Mouse (Mus musculus) ES-Bruce4 (cell line): Measurements from ENCODE around the gene Atp23. TPM values are rescaled to one million over a fixed set of nuclear protein-coding genes. Genes with fewer than 3 reads are reported as not detected.

Source experiments
- H3K27ac ChIP-seq: 2 replicates; pipeline ENCODE4 v1.5.1; 2012; ENCODE audit warnings: low read length, inconsistent platforms; ENCODE audit not compliant: insufficient read depth
- H3K27me3 ChIP-seq: 2 replicates; pipeline ENCODE4 v1.6.1; 2012; ENCODE audit warnings: mild to moderate bottlenecking, low read length, inconsistent platforms; ENCODE audit not compliant: control insufficient read depth, poor library complexity, insufficient read depth, severe bottlenecking
- H3K36me3 ChIP-seq: 2 replicates; pipeline ENCODE4 v1.6.1; 2012; ENCODE audit warnings: inconsistent platforms, mild to moderate bottlenecking, low read length, moderate library complexity; ENCODE audit not compliant: control insufficient read depth, poor library complexity, insufficient read depth, severe bottlenecking
- H3K4me1 ChIP-seq: one replicate; pipeline ENCODE4 v1.8.1; 2011; ENCODE audit warnings: low read length; ENCODE audit not compliant: control insufficient read depth, insufficient read depth
- H3K4me3 ChIP-seq: 2 replicates; pipeline ENCODE4 v1.5.1; 2011; ENCODE audit warnings: low read depth, mild to moderate bottlenecking, low read length
- H3K9ac ChIP-seq: 2 replicates; pipeline ENCODE4 v1.6.1; 2012; ENCODE audit warnings: low read depth, mild to moderate bottlenecking, inconsistent platforms; ENCODE audit not compliant: poor library complexity, severe bottlenecking
- H3K9me3 ChIP-seq: replicated peaks from 2 replicates; pipeline ENCODE4 v1.6.1; 2012; ENCODE audit warnings: mild to moderate bottlenecking, low read length, inconsistent platforms; ENCODE audit not compliant: control insufficient read depth, poor library complexity, insufficient read depth, severe bottlenecking
- CTCF ChIP-seq: IDR thresholded peaks from one replicate; pipeline ENCODE4 v1.8.1; 2011; ENCODE audit warnings: low read depth, low read length
- EP300 ChIP-seq: IDR thresholded peaks from 2 replicates; pipeline ENCODE4 v1.6.1; 2011; ENCODE audit warnings: low read depth, low read length; ENCODE audit not compliant: insufficient read depth
- POLR2A ChIP-seq: IDR thresholded peaks from one replicate; pipeline ENCODE4 v1.8.1; 2011; ENCODE audit warnings: low read length; ENCODE audit not compliant: insufficient read depth
- polyA plus RNA-seq: library from polyadenylated mRNA; stranded (reverse); fragments of >200 nt; gene quantifications from 2 replicates; pipeline ENCODE4 v1.2.4, GENCODE M21; 2011; ENCODE audit warnings: low read depth; ENCODE audit not compliant: missing spikeins, insufficient read depth, insufficient read length

The Atp23 gene
- polyA plus RNA-seq: 10.2 and 14.3 TPM in 2 replicates

- no peaks in the 10 kb centered on the region for H3K27me3 ChIP-seq
- peak within 1 kb of the TSS; percentile 87 for H3K9ac ChIP-seq
- H3K27ac ChIP-seq: no peak within 1 kb of the TSS
- H3K9me3 ChIP-seq: no peaks in the 10 kb centered on the region
- TF ChIP-seq CTCF (no peak), EP300 (no peak), POLR2A (no peak)
- no peaks in the 10 kb centered on the region for H3K4me1 ChIP-seq
- H3K36me3 ChIP-seq: no peaks in the 10 kb centered on the region
- H3K4me3 ChIP-seq: peak within 1 kb of the TSS; percentile 86
These were observed at the start of gene Atp23 for GRCm38 (mm10) chr10:126900821-126901487. Gene Atp23, minus strand, starts transcription at chr10:126901355.

DNA sequence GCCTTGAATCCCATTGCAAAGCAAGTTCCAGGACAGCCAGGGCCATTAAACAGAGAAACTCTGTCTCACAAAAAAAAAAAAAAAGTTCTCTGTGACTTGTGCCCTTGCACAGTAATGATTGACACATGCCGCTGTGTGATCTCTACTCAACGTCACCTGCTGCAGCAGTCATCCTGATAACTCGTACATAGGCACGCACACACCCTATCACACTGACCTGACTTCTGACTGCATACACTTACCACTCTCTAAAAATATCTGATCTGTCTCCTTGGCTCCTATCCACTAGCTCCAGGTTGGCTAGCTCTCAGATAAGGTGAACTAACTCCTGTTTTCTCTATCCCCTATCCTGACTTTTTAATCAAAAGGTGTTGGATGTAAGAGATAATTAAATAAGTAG lies 49.4 kb upstream of the Atp23 start:
- H3K27me3 ChIP-seq: no peaks in the 10 kb centered on the region
- no peaks in the 10 kb centered on the region for H3K4me1 ChIP-seq
- no peak overlapping the region for H3K4me3 ChIP-seq
- no peak for TF ChIP-seq CTCF
- no peak for TF ChIP-seq EP300
- TF ChIP-seq POLR2A: no peak
- no peak overlapping the region for H3K27ac ChIP-seq
- H3K36me3 ChIP-seq: no peaks in the 10 kb centered on the region
- H3K9me3 ChIP-seq: no peaks in the 10 kb centered on the region
- no peak overlapping the region for H3K9ac ChIP-seq

DNA sequence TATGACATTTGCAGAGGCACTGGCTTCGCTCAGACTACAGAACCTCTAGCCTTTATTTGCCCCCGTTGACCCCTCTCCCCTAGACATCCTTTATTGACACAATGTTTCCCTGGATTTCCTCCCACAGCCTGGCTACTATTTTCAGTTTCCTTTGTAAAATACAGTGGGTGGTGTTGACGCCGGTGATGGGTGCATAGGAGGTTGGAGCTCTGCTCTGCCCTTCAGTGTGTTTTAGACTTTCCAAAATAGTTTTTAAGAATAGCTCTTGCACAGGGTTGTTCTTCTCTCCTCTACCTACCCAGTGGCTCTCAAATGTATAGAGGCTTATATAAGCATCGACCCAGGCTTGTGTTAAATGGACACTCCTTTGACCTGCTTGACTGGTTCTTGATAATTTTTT lies 48.7 kb upstream of the Atp23 start:
- Histone ChIP-seq H3K9ac (no peak overlapping the region), H3K27me3 (no peaks in the 10 kb centered on the region), H3K27ac (no peak overlapping the region), H3K4me3 (no peak overlapping the region), H3K9me3 (no peaks in the 10 kb centered on the region), H3K36me3 (no peaks in the 10 kb centered on the region), H3K4me1 (no peaks in the 10 kb centered on the region)
- TF ChIP-seq POLR2A (no peak), EP300 (no peak), CTCF (no peak)

DNA sequence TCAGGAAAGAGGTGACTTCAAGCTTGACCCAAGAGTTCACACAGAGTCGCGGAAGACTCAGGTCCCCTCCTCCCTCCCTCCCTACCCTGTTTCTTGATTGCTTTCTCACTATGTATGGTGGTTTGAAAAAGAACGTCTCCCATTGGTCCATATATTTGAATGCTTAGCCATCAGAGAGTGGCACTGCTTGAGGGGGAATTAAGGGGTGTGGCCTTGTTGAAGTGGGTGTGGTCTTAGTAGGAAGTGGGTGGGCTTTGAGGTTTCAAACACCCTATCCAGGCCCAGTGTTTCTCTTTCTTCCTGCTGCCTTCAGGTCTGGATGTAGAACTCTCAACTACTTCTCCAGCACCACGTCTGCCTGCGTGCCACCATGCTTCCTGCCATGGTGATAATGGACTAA lies 44.4 kb upstream of the Atp23 start:
- no peaks in the 10 kb centered on the region for H3K9me3 ChIP-seq
- TF ChIP-seq POLR2A (no peak), CTCF (no peak), EP300 (no peak)
- no peak overlapping the region for H3K4me3 ChIP-seq
- H3K4me1 ChIP-seq: no peaks in the 10 kb centered on the region
- H3K27ac ChIP-seq: no peak overlapping the region
- H3K36me3 ChIP-seq: no peaks in the 10 kb centered on the region
- H3K27me3 ChIP-seq: no peaks in the 10 kb centered on the region
- H3K9ac ChIP-seq: no peak overlapping the region

DNA sequence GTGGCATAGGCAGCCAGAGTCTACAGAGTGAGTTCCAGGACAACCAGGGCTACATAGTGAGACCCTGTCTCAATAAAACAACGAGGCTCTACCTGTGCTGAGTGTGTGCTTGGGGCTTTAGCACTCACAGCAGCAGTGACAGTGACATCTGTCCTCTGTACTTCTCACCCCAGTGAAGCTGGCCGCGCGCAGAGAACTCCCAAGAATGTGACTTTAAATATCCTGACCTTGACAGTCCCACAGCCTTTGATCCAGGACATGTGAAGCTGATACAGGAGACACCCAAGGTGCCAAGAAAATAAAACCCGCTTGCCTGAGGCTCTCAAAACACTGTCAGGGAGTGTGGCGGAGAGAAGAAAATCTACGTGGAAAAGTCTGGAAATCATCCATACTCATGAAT lies 39.8 kb upstream of the Atp23 start:
- Histone ChIP-seq H3K9ac (no peak overlapping the region), H3K27ac (no peak overlapping the region), H3K4me3 (no peak overlapping the region), H3K36me3 (no peaks in the 10 kb centered on the region), H3K4me1 (no peaks in the 10 kb centered on the region), H3K9me3 (no peaks in the 10 kb centered on the region), H3K27me3 (no peaks in the 10 kb centered on the region)
- TF ChIP-seq CTCF (no peak), EP300 (no peak), POLR2A (no peak)

DNA sequence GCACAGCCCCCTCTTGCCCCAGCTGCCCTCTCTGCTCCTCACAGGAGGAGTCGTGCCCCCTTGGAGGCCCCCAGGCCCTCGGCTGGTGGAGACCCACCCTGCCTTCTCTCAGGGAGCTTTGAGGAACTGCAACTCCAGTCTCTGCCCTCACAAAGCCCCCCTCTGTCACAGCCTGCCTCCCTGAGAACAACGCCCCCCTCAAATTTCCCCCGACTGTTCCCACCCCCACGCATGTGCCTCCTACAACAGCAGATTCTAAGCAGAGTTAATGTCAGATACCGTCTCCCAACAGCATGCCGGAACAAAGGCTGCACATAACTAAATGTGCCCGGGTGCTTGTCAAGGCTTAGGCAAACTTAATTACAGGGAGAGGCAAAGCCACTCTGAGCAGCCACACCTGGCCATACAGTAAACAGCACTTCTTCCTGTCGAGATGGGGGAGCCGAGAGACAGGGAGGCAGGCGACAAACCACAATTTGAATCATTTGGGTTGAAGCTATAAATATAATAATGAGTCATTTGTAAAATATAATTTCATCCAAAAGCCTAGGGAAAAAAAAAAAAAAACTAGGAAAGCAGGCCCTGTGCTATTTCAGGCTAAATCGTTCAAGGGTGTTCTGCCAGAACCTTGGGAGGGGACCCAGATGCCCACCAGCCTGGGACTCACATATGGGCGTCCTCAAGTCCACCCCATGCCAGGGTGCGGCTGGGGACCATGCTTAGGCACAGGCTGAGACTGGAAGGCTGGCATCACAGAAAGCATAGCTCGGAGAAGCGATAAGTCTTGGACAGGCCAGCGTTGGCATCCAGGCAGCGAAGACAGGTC lies 34.6 kb upstream of the Atp23 start:
- Histone ChIP-seq H3K9me3 (no peaks in the 10 kb centered on the region), H3K27me3 (no peaks in the 10 kb centered on the region), H3K36me3 (no peaks in the 10 kb centered on the region), H3K4me1 (peaks cover 2% of the 10 kb centered on the region), H3K4me3 (no peak overlapping the region), H3K9ac (no peak overlapping the region), H3K27ac (no peak overlapping the region)
- TF ChIP-seq POLR2A (no peak), CTCF (no peak), EP300 (no peak)
